Mouse (Mus musculus) right cerebral cortex, adult 2 months (tissue): ENCODE measurements at regions not wholly inside any gene's neighbourhood (a gene's known extent, or its start where the extent isn't known, plus 50 kb on each side); places are given as distances from the start of the nearest gene placed in this dataset.

Experiments
- DNase-seq, 2 experiments: peaks; one replicate each; pipeline ENCODE4 v3.0.0; 2021 to 2022; ENCODE audit warnings: low spot score in 2 of 2

DNA sequence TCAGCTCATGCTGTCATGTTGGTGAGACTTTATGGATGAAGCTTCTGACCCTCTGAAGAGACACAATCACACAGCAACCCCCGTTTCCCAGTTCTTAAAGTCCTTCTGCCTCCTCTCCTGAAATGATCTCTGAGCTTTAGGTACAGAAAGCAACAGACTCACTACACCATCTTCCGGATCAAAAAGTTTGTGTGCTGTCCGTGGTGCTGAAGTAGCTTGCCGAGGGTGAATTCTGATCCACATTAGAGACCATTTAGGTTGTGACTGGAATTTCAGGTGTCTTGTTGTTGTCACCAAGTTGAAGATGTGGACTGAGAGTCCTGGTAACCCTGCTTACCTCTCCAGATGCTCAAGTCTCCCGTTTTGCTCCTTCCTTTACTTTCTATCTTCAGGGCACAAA is 375.2 kb downstream of the Shisa9 start:
- no peak for DNase-seq

DNA sequence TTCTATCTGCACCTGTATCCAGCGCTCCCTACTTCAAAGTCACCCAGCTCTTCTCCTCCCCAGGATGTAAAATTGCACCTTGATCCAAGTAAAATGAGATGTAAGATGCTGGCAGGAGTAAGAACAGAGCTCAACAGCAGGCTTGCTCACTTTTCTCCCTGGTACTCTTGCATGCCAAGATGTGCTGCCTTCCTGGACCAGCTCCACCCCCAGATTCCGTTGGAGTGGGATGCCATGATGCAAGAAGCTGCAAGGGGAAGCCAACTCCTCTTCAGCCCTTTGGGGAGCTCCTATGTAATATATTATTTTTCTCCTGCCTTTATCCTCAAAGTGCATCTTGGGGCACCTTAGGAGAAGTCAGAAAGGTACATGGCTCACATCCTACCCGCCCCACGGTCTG is 405.6 kb downstream of the Shisa9 start:
- DNase-seq: peak; percentile 10 to 21

DNA sequence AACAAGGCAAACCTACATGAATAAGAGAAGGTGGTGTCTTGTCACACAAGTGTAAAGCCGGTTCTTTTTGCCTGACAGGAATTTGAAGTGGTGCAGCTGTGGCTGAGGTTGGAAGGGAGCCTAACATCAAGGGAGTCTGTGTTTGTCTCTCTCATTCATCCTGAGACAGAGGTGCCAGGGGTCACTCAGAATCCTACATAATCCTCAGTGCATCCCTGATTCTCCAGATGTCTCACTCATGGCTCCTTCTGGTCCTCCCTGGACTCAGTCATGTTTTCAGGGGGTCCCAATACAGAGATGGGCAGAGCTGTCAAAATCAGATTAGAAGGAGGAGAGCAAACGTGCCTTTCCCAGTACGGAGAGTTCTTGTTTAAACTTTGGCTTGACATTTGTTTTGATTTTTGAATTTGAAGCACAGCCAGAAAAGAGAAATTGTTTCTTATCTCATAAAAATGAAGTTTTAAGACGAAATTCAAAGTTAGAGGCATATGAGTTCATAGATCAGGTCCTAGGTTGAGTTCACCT is 451.8 kb downstream of the Shisa9 start:
- DNase-seq: no peak

- DNase-seq: no peak
Observed at GRCm38 (mm10) chr16:12438622-12439021, 454.7 kb downstream of the Shisa9 start.

DNA sequence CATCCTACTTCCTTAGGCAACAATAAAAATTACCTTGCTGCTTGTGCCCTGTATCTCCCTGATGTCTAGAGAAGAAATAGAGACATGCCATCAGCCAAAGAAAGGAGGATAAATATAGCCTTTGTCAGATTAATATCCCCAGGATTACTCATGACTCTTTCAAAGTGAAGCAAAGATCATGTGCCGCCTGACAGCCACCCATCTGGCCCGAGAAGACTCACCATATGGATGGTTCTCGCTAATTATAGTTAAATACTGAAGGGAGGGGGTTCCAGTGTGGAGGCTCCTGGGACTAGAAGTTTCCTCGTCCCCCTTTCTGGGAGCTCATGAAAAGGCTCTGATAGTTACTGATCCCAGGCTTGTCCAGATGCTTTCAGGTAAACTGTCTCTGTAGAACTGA is 470.9 kb downstream of the Shisa9 start:
- DNase-seq: peak; percentile 32 to 64
